Mouse (Mus musculus): ENCODE measurements around the gene Prss42. TPM values are rescaled to one million over a fixed set of nuclear protein-coding genes. Genes with fewer than 3 reads are reported as not detected.

The Prss42 gene
- polyA plus RNA-seq, 1 experiment from 2014 or later, result not detected

DNA sequence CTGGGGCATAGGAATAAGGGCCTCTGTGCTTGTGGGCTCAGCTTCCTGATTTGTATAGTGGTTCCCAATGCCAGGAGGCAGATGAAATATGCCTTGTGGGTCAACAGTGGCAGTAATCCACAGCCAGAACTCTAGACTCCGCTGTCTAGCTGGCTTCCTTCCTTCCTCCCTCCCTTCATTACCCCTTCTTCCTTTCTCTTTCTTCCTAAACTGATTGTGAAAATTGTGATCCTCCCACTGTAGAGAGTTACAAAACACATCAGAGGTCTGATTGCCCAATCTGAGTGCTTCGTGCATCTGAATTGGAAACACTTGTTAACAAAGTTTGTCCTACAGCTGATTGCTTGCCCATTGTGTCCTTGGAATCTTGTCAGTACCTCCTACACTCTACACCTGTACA is 43.5 kb downstream of the Prss42 start:
- Histone ChIP-seq H3K4me1 (no peaks in the 10 kb centered on the region), H3K36me3 (replicated peaks) (no peaks in the 10 kb centered on the region), H3K27me3 (replicated peaks; ENCODE audit: low read depth, poor library complexity, severe bottlenecking) (no peaks in the 10 kb centered on the region), H3K9me3 (no peaks in the 10 kb centered on the region), H3K4me3 (no peak overlapping the region), H3K27ac (replicated peaks) (no peak overlapping the region)
- WGBS, result 88% methylated on average over 2 of the region's 2 CpGs
- DNase-seq (ENCODE audit: low spot score), result no peak

GRCm38 (mm10) chr9:110844206-110844605 is 46.2 kb downstream of the Prss42 start, which contains the start of gene Prss46:
Gene Prss46, plus strand, starts transcription at chr9:110844506.
- Histone ChIP-seq H3K4me1 (no peaks in the 10 kb centered on the region; the same call in 1 of the 2 replicates), H3K4me3 (no peak within 1 kb of the TSS), H3K9me3 (no peaks in the 10 kb centered on the region), H3K27me3 (replicated peaks; ENCODE audit: low read depth, poor library complexity, severe bottlenecking) (no peaks in the 10 kb centered on the region), H3K36me3 (replicated peaks) (no peaks in the 10 kb centered on the region), H3K27ac (replicated peaks) (no peak within 1 kb of the TSS)
- no peak for DNase-seq (ENCODE audit: low spot score)
- 84% methylated on average over 10 of the region's 10 CpGs for WGBS

GRCm38 (mm10) chr9:110849162-110849561 is 51.2 kb downstream of the Prss42 start:
- Histone ChIP-seq H3K4me3 (no peak overlapping the region), H3K4me1 (peaks cover 2% of the 10 kb centered on the region; the same call in 1 of the 2 replicates), H3K27ac (replicated peaks) (no peak overlapping the region), H3K36me3 (replicated peaks) (no peaks in the 10 kb centered on the region), H3K9me3 (no peaks in the 10 kb centered on the region), H3K27me3 (replicated peaks; ENCODE audit: low read depth, poor library complexity, severe bottlenecking) (no peaks in the 10 kb centered on the region)
- WGBS, result 87% methylated on average over 7 of the region's 7 CpGs
- no peak for DNase-seq (ENCODE audit: low spot score)

Other genes starting within 250 kb of the Prss42 start
- gene Nradd, start 173.7 kb upstream of the Prss42 start, polyA plus RNA-seq (2016; fragmentation: Nextera tagmentation; extraction: Ambion mirVana), result 37.8 and 39.3 TPM in 2 replicates
- gene Nbeal2, start 144.0 kb upstream of the Prss42 start, polyA plus RNA-seq (2016; fragmentation: Nextera tagmentation; extraction: Ambion mirVana), result 1.9 and 2.0 TPM in 2 replicates
- 174 and 177 TPM in 2 replicates for gene Ccdc12, start 141.7 kb upstream of the Prss42 start, polyA plus RNA-seq (2016; fragmentation: Nextera tagmentation; extraction: Ambion mirVana)
- 0.86 and 4.4 TPM in 2 replicates for gene Myl3, start 56.3 kb upstream of the Prss42 start, polyA plus RNA-seq (2016; fragmentation: Nextera tagmentation; extraction: Ambion mirVana)
- gene Pth1r, start 51.0 kb upstream of the Prss42 start, polyA plus RNA-seq (2016; fragmentation: Nextera tagmentation; extraction: Ambion mirVana), result 39.2 and 46.3 TPM in 2 replicates
- not detected in 2 replicates for gene Prss44, start 15.8 kb downstream of the Prss42 start, polyA plus RNA-seq (2016; fragmentation: Nextera tagmentation; extraction: Ambion mirVana)
- not detected in 2 replicates for gene Prss43, start 28.5 kb downstream of the Prss42 start, polyA plus RNA-seq (2016; fragmentation: Nextera tagmentation; extraction: Ambion mirVana)
- gene Prss45, start 36.4 kb downstream of the Prss42 start, polyA plus RNA-seq (2016; fragmentation: Nextera tagmentation; extraction: Ambion mirVana), result not detected in 2 replicates
- not detected in 2 replicates for gene Prss46, start 46.3 kb downstream of the Prss42 start, polyA plus RNA-seq (2016; fragmentation: Nextera tagmentation; extraction: Ambion mirVana)
- gene Prss50, start 59.8 kb downstream of the Prss42 start, polyA plus RNA-seq (2016; fragmentation: Nextera tagmentation; extraction: Ambion mirVana), result 0.55 and 0.67 TPM in 2 replicates
- 1.5 and 2.1 TPM in 2 replicates for gene Als2cl, start 81.7 kb downstream of the Prss42 start, polyA plus RNA-seq (2016; fragmentation: Nextera tagmentation; extraction: Ambion mirVana)
- gene Tmie, start 81.9 kb downstream of the Prss42 start, polyA plus RNA-seq (2016; fragmentation: Nextera tagmentation; extraction: Ambion mirVana), result 0.31 and 0.60 TPM in 2 replicates
- not detected in 2 replicates for gene Fam240a, start 118.7 kb downstream of the Prss42 start, polyA plus RNA-seq (2016; fragmentation: Nextera tagmentation; extraction: Ambion mirVana)
- gene Tdgf1, start 148.0 kb downstream of the Prss42 start, polyA plus RNA-seq (2016; fragmentation: Nextera tagmentation; extraction: Ambion mirVana), result not detected in 2 replicates
- gene Lrrc2, start 153.4 kb downstream of the Prss42 start, polyA plus RNA-seq (2016; fragmentation: Nextera tagmentation; extraction: Ambion mirVana), result 0.14 and 0.15 TPM in 2 replicates
- 0.11 and 0.40 TPM in 2 replicates for gene Rtp3, start 192.4 kb downstream of the Prss42 start, polyA plus RNA-seq (2016; fragmentation: Nextera tagmentation; extraction: Ambion mirVana)
- not detected in 2 replicates for gene Ltf, start 221.1 kb downstream of the Prss42 start, polyA plus RNA-seq (2016; fragmentation: Nextera tagmentation; extraction: Ambion mirVana)

All from embryonic facial prominence, embryonic 10.5 days (tissue).